Mouse (Mus musculus): Measurements from ENCODE around the gene Btbd35f15.
"Not testable (repeated sequence)": the region's sequence is repeated elsewhere in the genome, so short reads cannot be mapped to it uniquely, and the experiment has no call there.

The Btbd35f15 gene

GRCm38 (mm10) chrX:33577214-33577613 lies at the start of gene Btbd35f15:
Btbd35f15 (minus strand) TSS chrX:33577314.
- not testable (repeated sequence) for DNase-seq (ENCODE audit: low spot score)
